Mouse (Mus musculus): ENCODE data around the gene Kdelr2. TPM values are rescaled to one million over a fixed set of nuclear protein-coding genes. Genes with fewer than 3 reads are reported as not detected.

Gene Kdelr2
- total RNA-seq, 4 experiments from 2014 or later, result 32.1 to 39.5 (median 34.3) TPM

DNA sequence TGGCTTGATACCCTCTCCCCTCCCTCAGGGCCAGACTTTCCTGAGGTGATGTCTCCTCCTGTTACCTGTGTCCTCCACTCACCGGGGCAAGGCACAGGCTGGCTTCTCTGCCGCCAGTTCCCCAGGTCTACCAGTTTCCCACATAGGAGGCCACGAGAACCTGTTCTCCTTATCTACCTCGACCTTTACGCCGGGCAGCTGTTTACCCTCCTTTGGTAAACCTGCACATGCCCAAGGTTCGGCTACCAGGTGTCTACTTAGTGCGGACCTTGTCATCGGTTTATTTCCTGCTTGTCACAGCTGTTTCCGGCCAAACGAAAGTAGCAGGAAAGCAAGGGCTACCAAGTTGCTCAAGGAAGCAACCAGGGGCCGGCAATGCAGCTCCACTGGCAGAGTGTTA lies 3.1 kb upstream of the Kdelr2 start:
- no peak for DNase-seq (ENCODE audit: low spot score in 2 of 2)

- no peak for DNase-seq (ENCODE audit: low spot score in 2 of 2)
These were observed 2.1 kb upstream of the Kdelr2 start for GRCm38 (mm10) chr5:143401556-143401955.

DNA sequence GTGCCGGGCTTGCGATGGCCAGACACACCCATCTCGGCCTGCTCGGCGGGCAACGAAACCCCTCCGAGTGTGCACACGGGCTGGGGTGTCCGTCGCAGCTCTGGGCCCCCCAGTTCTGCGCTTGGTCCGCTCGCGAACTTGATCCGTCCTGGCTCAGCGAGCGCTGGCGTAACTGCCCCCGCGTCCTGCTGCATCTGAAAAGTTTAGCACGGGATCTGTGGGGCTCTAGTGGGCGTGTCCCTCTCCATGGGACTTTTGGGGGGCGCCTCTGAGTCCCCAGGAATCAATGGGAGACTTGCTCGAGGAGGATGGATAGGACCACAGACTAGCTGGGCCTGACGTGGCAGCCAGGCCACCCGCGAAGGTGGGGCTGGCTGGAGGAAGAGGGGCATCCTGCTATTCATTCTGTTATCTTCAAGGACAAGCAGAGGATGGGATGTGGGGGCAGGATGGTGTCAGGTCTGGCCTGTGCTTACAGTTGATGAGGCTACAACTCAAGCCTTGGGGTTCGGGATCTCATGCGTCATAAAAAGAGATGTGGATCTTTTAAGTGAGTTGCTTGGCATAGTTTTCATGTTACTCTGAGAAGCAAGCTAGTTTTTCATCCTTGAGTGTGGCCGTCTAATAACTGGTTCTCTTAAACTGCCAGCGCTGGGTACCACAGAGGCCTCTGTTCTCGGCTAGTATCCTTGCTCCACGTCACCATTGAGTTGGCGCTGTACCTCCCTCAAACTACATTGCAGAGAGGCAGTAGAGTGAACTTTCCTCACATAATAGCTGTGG lies 701 bp downstream of the Kdelr2 start:
- no peak for DNase-seq (ENCODE audit: low spot score in 2 of 2)

GRCm38 (mm10) chr5:143405200-143405599 lies 1.6 kb downstream of the Kdelr2 start:
- no peak for DNase-seq (ENCODE audit: low spot score in 2 of 2)

- no peak for DNase-seq (ENCODE audit: low spot score in 2 of 2)
These were observed 2.9 kb downstream of the Kdelr2 start for GRCm38 (mm10) chr5:143406548-143406947.

DNA sequence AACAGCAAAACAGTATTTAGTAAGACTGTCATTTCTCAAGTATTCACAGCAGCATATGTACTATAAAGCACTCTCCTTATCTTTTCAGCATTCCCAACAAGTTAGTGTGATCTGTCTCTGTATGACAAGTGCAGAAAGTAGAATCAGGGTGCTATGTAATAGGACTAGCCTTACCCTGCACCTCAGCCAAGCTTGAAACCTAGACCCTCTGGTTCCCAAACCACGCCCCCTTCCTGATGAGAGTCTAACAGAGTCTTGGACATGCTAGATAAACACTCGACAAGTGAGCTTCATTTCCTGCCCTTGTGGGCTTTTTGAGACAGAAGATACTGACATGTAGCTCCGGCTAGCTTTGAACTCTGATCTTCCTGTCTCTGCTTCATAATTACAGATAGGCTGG lies 5.6 kb downstream of the Kdelr2 start:
- DNase-seq (ENCODE audit: low spot score in 2 of 2), result no peak

- DNase-seq (ENCODE audit: low spot score in 2 of 2), result peak in 1 of 2 experiments; percentile 41
These were observed 7.3 kb downstream of the Kdelr2 start for GRCm38 (mm10) chr5:143410841-143411395.

- no peak for DNase-seq (ENCODE audit: low spot score in 2 of 2)
These were observed 17.8 kb downstream of the Kdelr2 start for GRCm38 (mm10) chr5:143421484-143421883.

DNA sequence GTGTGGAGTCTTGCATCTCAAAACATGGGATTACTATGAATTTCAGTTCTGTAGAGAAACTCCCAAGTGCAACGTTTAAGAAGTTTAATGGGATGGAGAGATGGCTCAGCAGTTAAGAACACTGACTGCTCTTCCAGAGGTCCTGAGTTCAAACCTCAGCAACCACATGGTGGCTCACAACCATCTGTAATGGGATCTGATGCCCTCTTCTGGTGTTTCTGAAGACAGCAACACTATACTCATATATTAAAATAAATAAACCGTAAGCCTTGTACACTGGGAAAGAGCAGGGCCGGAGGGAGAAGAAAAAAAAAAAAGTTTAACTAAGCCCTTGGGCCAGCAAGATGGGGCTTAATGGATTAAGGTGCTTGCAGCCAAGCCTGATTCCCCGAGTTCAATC lies 19.4 kb downstream of the Kdelr2 start:
- DNase-seq (ENCODE audit: low spot score in 2 of 2), result no peak

- no peak for DNase-seq (ENCODE audit: low spot score in 2 of 2)
These were observed 20.4 kb downstream of the Kdelr2 start for GRCm38 (mm10) chr5:143423899-143424519.

DNA sequence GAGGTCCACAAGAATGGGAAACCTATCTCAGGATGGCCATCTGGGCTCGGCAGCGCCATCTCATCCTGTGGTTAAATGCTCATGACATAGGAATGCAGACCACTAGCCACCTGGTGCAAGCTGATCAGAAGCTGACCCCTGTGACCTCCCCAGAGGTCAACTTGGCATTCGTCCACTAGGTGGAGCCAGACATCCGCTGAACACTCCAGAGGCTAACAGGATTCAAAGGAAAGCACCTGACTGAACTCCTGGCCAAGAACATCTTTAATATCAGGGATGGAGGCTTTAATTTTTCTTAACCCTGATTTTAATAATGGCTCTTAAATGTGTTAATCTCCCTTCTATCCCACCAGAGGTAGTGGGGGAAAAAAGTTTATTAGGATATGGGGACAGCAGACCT lies 30.8 kb downstream of the Kdelr2 start:
- no peak for DNase-seq (ENCODE audit: low spot score in 2 of 2)

GRCm38 (mm10) chr5:143441298-143441697 lies 37.7 kb downstream of the Kdelr2 start:
- no peak for DNase-seq (ENCODE audit: low spot score in 2 of 2)

- DNase-seq (ENCODE audit: low spot score in 2 of 2), result no peak
These were observed 38.1 kb downstream of the Kdelr2 start for GRCm38 (mm10) chr5:143441753-143442152.

DNA sequence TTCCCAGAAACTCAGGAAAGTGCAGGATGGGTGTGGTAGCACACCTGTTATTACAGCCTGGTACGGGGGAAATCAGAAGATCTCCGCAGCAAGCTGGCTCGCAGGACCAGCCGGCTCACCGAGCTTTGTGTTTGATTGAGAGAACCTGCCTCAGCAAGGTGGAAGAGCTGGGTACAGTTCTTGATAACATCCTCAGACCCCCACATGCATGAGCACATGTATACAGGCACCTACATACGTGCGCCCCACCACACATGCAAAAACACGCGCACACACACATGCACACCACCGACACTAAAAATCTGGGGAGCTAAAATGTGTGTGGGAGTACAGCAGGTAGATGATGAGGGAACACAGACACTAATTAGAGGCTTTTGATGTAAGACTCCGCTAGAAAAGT lies 60.0 kb downstream of the Kdelr2 start:
- no peak for DNase-seq (ENCODE audit: low spot score in 2 of 2)

GRCm38 (mm10) chr5:143464100-143464756 lies 60.6 kb downstream of the Kdelr2 start, which contains the start of gene Daglb:
TSS of gene Daglb (plus strand) at chr5:143464584.
- peak; percentile 82 to 88 for DNase-seq (ENCODE audit: low spot score in 2 of 2)

DNA sequence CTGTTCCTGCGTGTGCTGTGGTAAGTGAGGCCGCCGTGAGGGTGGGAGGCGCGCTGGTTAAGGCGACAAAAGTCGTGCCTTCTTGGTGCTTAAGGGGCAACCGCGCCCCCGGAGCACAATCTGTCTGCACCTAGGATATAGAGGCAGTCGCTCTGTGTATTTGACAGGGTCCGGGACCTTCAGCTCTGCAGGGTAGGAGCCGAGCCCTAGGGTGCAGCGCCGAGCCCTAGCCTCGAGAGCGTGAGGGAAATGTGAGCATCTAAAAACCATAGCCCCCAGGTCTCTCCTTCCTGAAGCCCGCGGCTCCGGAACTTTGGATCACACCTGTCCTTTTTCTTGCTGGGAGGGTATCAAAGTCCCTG lies 61.1 kb downstream of the Kdelr2 start:
- no peak for DNase-seq (ENCODE audit: low spot score in 2 of 2)

GRCm38 (mm10) chr5:143465156-143466085 lies 61.8 kb downstream of the Kdelr2 start:
- no peak for DNase-seq (ENCODE audit: low spot score in 2 of 2)

GRCm38 (mm10) chr5:143466891-143467669 lies 63.4 kb downstream of the Kdelr2 start:
- DNase-seq (ENCODE audit: low spot score in 2 of 2), result no peak

DNA sequence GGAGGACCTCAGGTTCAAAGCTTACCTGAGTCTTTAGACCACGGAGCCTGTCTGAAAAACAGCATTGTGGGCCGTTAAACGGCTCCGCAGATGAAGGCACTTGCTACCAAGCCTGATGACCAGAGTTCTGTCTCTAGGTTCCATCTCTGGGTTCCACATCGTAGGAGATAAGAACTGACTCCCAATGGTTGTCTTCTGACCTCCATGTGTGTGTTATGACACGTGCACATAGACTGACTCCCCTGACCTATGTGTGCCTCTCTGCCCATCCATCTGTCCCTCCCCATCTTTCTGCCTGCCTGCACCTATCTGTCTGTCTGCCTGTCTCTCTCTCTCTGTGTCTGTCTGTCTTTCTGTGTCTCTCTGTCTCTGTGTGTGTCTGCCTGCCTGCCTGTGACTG lies 64.3 kb downstream of the Kdelr2 start:
- no peak for DNase-seq (ENCODE audit: low spot score in 2 of 2)

GRCm38 (mm10) chr5:143469628-143470027 lies 66.0 kb downstream of the Kdelr2 start:
- DNase-seq (ENCODE audit: low spot score in 2 of 2), result no peak
